Comparison of ENCODE assay signal across 18 mouse cellular contexts in the genomic region with DNA sequence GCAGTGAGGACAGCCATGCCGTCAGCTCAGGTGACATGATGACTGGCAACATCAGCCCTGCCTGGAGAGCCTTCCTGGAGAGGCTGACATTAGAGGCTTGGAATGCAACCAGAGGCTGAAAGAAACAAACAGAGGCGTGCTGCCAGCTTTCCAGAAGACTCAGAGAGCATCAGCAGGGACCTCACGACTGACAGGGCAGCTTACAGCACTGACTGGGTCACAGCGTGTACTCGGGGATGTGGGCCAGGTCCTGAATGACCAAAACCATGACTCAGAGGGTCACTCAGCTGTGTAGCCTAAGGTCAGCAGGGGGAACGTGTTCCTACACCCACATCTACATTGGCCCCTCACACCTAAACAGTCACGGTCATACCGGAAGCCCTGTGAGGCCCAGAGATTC. TPM values are rescaled to one million over a fixed set of nuclear protein-coding genes. Genes with fewer than 3 reads are reported as not detected.
DNase-seq lines count a peak whose midpoint lies in the region; ATAC-seq and TF ChIP-seq lines count a peak whose summit lies in the region.
"Had no signal": no experiment of that assay in that cellular context is flagged by ENCODE, and none has a peak within 500 bp of the region (broad histone marks: within the 10 kb centered on the region; RNA-seq: fewer than 3 reads in every experiment).

No protein-coding gene starts in this region.

- no peak for ATAC-seq in kidney, embryonic 15.5 days (replicated peaks; ENCODE audit: low FRiP score)
- peak; percentile 15; the same call in 1 of the 2 replicates for ATAC-seq in stomach, postnatal 0 days (ENCODE audit: low FRiP score, low TSS enrichment)
- ATAC-seq in liver, embryonic 11.5 days (replicated peaks; ENCODE audit: low FRiP score) = no peak
- ATAC-seq: forebrain, embryonic 16.5 days; inflammation-experienced regulatory T-cells, adult 6 months; midbrain, embryonic 16.5 days had no signal

- no peak for TF ChIP-seq CTCF in lung, adult 2 months (IDR thresholded peaks at IDR 0.05; ENCODE audit: insufficient read depth, low read length)
- TF ChIP-seq CTCF in stomach, postnatal 0 days (IDR thresholded peaks at IDR 0.05; ENCODE audit: low read depth) = no peak

- no peak overlapping the region for H3K4me3 ChIP-seq in kidney, embryonic 15.5 days (replicated peaks)
- no peak overlapping the region for H3K4me3 ChIP-seq in lung, adult 2 months (replicated peaks; ENCODE audit: extremely low read depth, low read depth, low read length)
- no peak overlapping the region for H3K4me3 ChIP-seq in stomach, postnatal 0 days (ENCODE audit: low read depth, low read length)
- H3K4me3 ChIP-seq in liver, embryonic 11.5 days (ENCODE audit: low read depth, low read length) = no peak overlapping the region
- H3K4me3 ChIP-seq: heart, embryonic 12.5 days; limb, embryonic 13.5 days; stomach, embryonic 15.5 days had no signal

- no peaks in the 10 kb centered on the region for H3K9me3 ChIP-seq in kidney, embryonic 15.5 days (replicated peaks)
- H3K9me3 ChIP-seq in stomach, postnatal 0 days (ENCODE audit: control insufficient read depth, low read length) = no peaks in the 10 kb centered on the region
- no peaks in the 10 kb centered on the region for H3K9me3 ChIP-seq in liver, embryonic 11.5 days (ENCODE audit: control insufficient read depth, low read length)
- H3K9me3 ChIP-seq: heart, embryonic 12.5 days; limb, embryonic 13.5 days; stomach, embryonic 15.5 days had no signal

- peak overlapping the region; percentile 32; the same call in 1 of the 2 replicates for H3K27ac ChIP-seq in kidney, embryonic 15.5 days
- H3K27ac ChIP-seq in stomach, postnatal 0 days (replicated peaks) = no peak overlapping the region
- H3K27ac ChIP-seq in liver, embryonic 11.5 days (ENCODE audit: low read depth, low read length) = no peak overlapping the region
- H3K27ac ChIP-seq: limb, embryonic 13.5 days; stomach, embryonic 15.5 days had no signal

- peaks cover 26% of the 10 kb centered on the region for H3K36me3 ChIP-seq in kidney, embryonic 15.5 days
- H3K36me3 ChIP-seq in stomach, postnatal 0 days (ENCODE audit: control insufficient read depth, insufficient read depth, low read length) = no peaks in the 10 kb centered on the region
- H3K36me3 ChIP-seq in liver, embryonic 11.5 days (ENCODE audit: control insufficient read depth, insufficient read depth, low read length) = no peaks in the 10 kb centered on the region

- TF ChIP-seq EP300 in stomach, postnatal 0 days (optimal IDR thresholded peaks at IDR 0.05) = no peak

- H3K27me3 ChIP-seq in kidney, embryonic 15.5 days = no peaks in the 10 kb centered on the region
- H3K27me3 ChIP-seq in stomach, postnatal 0 days (ENCODE audit: control insufficient read depth, insufficient read depth, low read length) = no peaks in the 10 kb centered on the region
- no peaks in the 10 kb centered on the region for H3K27me3 ChIP-seq in liver, embryonic 11.5 days (replicated peaks; ENCODE audit: control insufficient read depth, insufficient read depth, low read length)
- H3K27me3 ChIP-seq: heart, embryonic 12.5 days; limb, embryonic 13.5 days; stomach, embryonic 15.5 days had no signal

- no peak for TF ChIP-seq POLR2A in lung, adult 2 months (IDR thresholded peaks at IDR 0.05; ENCODE audit: borderline replicate concordance, extremely low read depth, low read depth, low read length)

- H3K9ac ChIP-seq in kidney, embryonic 15.5 days = no peak overlapping the region
- H3K9ac ChIP-seq in stomach, postnatal 0 days (ENCODE audit: low read length) = no peak overlapping the region
- H3K9ac ChIP-seq in liver, embryonic 11.5 days (ENCODE audit: low read depth, low read length) = no peak overlapping the region
- H3K9ac ChIP-seq: limb, embryonic 13.5 days; stomach, embryonic 15.5 days had no signal

- no peak overlapping the region for H3K4me2 ChIP-seq in kidney, embryonic 15.5 days
- H3K4me2 ChIP-seq in stomach, postnatal 0 days (replicated peaks; ENCODE audit: low read depth) = no peak overlapping the region
- no peak overlapping the region for H3K4me2 ChIP-seq in liver, embryonic 11.5 days
- H3K4me2 ChIP-seq: heart, embryonic 12.5 days; limb, embryonic 13.5 days; stomach, embryonic 15.5 days had no signal

- WGBS in kidney, embryonic 15.5 days = 57% methylated on average over 8 of the region's 8 CpGs
- WGBS in lung, adult 2 months = 54% methylated on average over 8 of the region's 8 CpGs
- 51% methylated on average over 8 of the region's 8 CpGs for WGBS in stomach, postnatal 0 days
- WGBS in liver, embryonic 11.5 days = 73% methylated on average over 8 of the region's 8 CpGs

- DNase-seq in kidney, adult 9 months = no peak
- DNase-seq in NIH3T3 (ENCODE audit: low read depth) = peak; percentile 66
- DNase-seq in lung, adult 2 months = peak; percentile 15
- no peak for DNase-seq in stomach, postnatal 0 days (ENCODE audit: low spot score)
- DNase-seq in T-cell, adult 2 months (ENCODE audit: low spot score) = no peak
- no peak for DNase-seq in liver, embryonic 11.5 days (ENCODE audit: low spot score)
- DNase-seq: cerebellum, adult 11-12 months; cerebellum, postnatal 36 days; gastrocnemius, postnatal 14 days; kidney, postnatal 10 days; layer of hippocampus, adult 9-11 months had no signal

- peaks cover 51% of the 10 kb centered on the region for H3K4me1 ChIP-seq in kidney, embryonic 15.5 days
- no peaks in the 10 kb centered on the region for H3K4me1 ChIP-seq in lung, adult 2 months (ENCODE audit: control insufficient read depth, insufficient read depth, low read length)
- H3K4me1 ChIP-seq in stomach, postnatal 0 days (replicated peaks; ENCODE audit: control insufficient read depth, insufficient read depth) = no peaks in the 10 kb centered on the region
- H3K4me1 ChIP-seq in liver, embryonic 11.5 days (replicated peaks; ENCODE audit: control insufficient read depth, insufficient read depth, low read length) = no peaks in the 10 kb centered on the region
- H3K4me1 ChIP-seq: limb, embryonic 13.5 days; stomach, embryonic 15.5 days had no signal

RNA-seq across cellular contexts. Expression of a gene that starts 10.0 kb away (rescaled TPM):
- 18.3 and 19.5 TPM in 2 replicates for polyA plus RNA-seq in kidney, embryonic 15.5 days (2015; fragmentation: Nextera tagmentation; extraction: Ambion mirVana)
- 15.7 and 19.3 TPM in 2 replicates for polyA plus RNA-seq in lung, adult 2 months (2012; rRNA removed)
- polyA plus RNA-seq in stomach, postnatal 0 days (2015; fragmentation: Nextera tagmentation; extraction: Ambion mirVana) = 7.6 and 8.5 TPM in 2 replicates
- polyA plus RNA-seq in liver, embryonic 11.5 days (2014; fragmentation: Nextera tagmentation; extraction: Ambion mirVana) = 3.4 and 3.8 TPM in 2 replicates

Comparison
In these comparisons a context has a peak if more than half of its experiments do, and no peak if none do; other contexts are left out.
1. DNase-seq: peak in NIH3T3 (single experiment) and lung, adult 2 months (single experiment); none in kidney, adult 9 months (single experiment), stomach, postnatal 0 days (single experiment), T-cell, adult 2 months (single experiment) and liver, embryonic 11.5 days (single experiment).